Mouse (Mus musculus) intestine, embryonic 14.5 days (tissue): Measurements from ENCODE around the gene Nsun2. TPM values are rescaled to one million over a fixed set of nuclear protein-coding genes. Genes with fewer than 3 reads are reported as not detected.

Experiments
- ATAC-seq: fragments of 200-750 bp; cut with Nextera tagmentation; replicated peaks from 2 replicates; pipeline ENCODE4 v1.8.0; 2017; ENCODE audit warnings: low read depth, moderate number of reproducible peaks, moderate TSS enrichment, moderate library complexity; ENCODE audit not compliant: low FRiP score, low TSS enrichment
- DNase-seq: peaks from one replicate; pipeline ENCODE4 v3.0.0-alpha.2; 2018; ENCODE audit warnings: low spot score
- H3K27ac ChIP-seq: fragments of 300-500 bp; sonication (generic); 2 replicates; pipeline ENCODE4 v1.5.1; 2014; ENCODE audit warnings: low read depth, mild to moderate bottlenecking, control low read depth
- H3K27me3 ChIP-seq: fragments of 300-500 bp; sonication (generic); replicated peaks from 2 replicates; pipeline ENCODE4 v1.6.1; 2014; ENCODE audit warnings: low read length, control low read depth; ENCODE audit not compliant: control insufficient read depth, insufficient read depth
- H3K36me3 ChIP-seq: fragments of 300-500 bp; sonication (generic); 2 replicates; pipeline ENCODE4 v1.6.1; 2014; ENCODE audit warnings: low read length, control low read depth; ENCODE audit not compliant: control insufficient read depth, insufficient read depth
- H3K4me1 ChIP-seq: fragments of 300-500 bp; sonication (generic); replicated peaks from 2 replicates; pipeline ENCODE4 v1.6.1; 2014; ENCODE audit warnings: low read length, control low read depth, mixed read lengths; ENCODE audit not compliant: control insufficient read depth, insufficient read depth
- H3K4me2 ChIP-seq: fragments of 300-500 bp; sonication (generic); 2 replicates; pipeline ENCODE4 v1.6.1; 2014; ENCODE audit warnings: low read length
- H3K4me3 ChIP-seq: fragments of 300-500 bp; sonication (generic); 2 replicates; pipeline ENCODE4 v1.5.1; 2014; ENCODE audit warnings: low read depth, low read length, control low read depth, mixed read lengths
- H3K9ac ChIP-seq: fragments of 300-500 bp; sonication (generic); 2 replicates; pipeline ENCODE4 v1.6.1; 2014; ENCODE audit warnings: mild to moderate bottlenecking, low read length
- H3K9me3 ChIP-seq: fragments of 300-500 bp; sonication (generic); 2 replicates; pipeline ENCODE4 v1.6.1; 2016; ENCODE audit warnings: low read length, control low read depth; ENCODE audit not compliant: control insufficient read depth
- WGBS: fragments of 180-500 bp; shearing (Covaris S2); extraction: QIAGEN DNeasy Blood & Tissue Kit; methylation state at CpG from one replicate; pipeline ENCODE4 v1.1.7; 2014; 5-methylcytosine and 5-hydroxymethylcytosine counted together
- polyA plus RNA-seq: library from polyadenylated mRNA; unstranded; fragments of >200 nt; fragmentation: Nextera tagmentation; extraction: Ambion mirVana; gene quantifications from 2 replicates; pipeline ENCODE4 v1.2.1, GENCODE M21; 2014

The Nsun2 gene
- polyA plus RNA-seq, 1 experiment from 2014 or later, result 141 TPM

- Histone ChIP-seq H3K9ac (no peak overlapping the region), H3K9me3 (no peaks in the 10 kb centered on the region), H3K27ac (no peak overlapping the region), H3K4me3 (no peak overlapping the region), H3K4me1 (no peaks in the 10 kb centered on the region), H3K27me3 (no peaks in the 10 kb centered on the region), H3K4me2 (no peak overlapping the region), H3K36me3 (peaks cover 70% of the 10 kb centered on the region)
- ATAC-seq, result no peak
- WGBS, result 92% methylated on average over 5 of the region's 5 CpGs
- DNase-seq, result no peak
Measured at GRCm38 (mm10) chr13:69498276-69498675, 35.3 kb upstream of the Nsun2 start.

GRCm38 (mm10) chr13:69502157-69502750, 31.3 kb upstream of the Nsun2 start:
- no peak overlapping the region for H3K4me2 ChIP-seq
- DNase-seq (no peak), ATAC-seq (no peak)
- no peak overlapping the region for H3K4me3 ChIP-seq
- H3K9ac ChIP-seq, result no peak overlapping the region
- H3K36me3 ChIP-seq, result peaks cover 99% of the 10 kb centered on the region
- WGBS, result 87% methylated on average over 14 of the region's 14 CpGs
- H3K9me3 ChIP-seq, result no peaks in the 10 kb centered on the region
- no peaks in the 10 kb centered on the region for H3K4me1 ChIP-seq
- H3K27me3 ChIP-seq, result no peaks in the 10 kb centered on the region
- no peak overlapping the region for H3K27ac ChIP-seq

- H3K4me2 ChIP-seq, result no peak overlapping the region
- no peak overlapping the region for H3K4me3 ChIP-seq
- no peaks in the 10 kb centered on the region for H3K4me1 ChIP-seq
- DNase-seq, result no peak
- no peak overlapping the region for H3K9ac ChIP-seq
- no peak overlapping the region for H3K27ac ChIP-seq
- H3K36me3 ChIP-seq, result peaks cover 99% of the 10 kb centered on the region
- H3K9me3 ChIP-seq, result no peaks in the 10 kb centered on the region
- 77% methylated on average over 5 of the region's 5 CpGs for WGBS
- no peaks in the 10 kb centered on the region for H3K27me3 ChIP-seq
- peak; percentile 59 for ATAC-seq
Measured at GRCm38 (mm10) chr13:69502863-69503262, 30.7 kb upstream of the Nsun2 start.

- H3K36me3 ChIP-seq, result peaks cover 89% of the 10 kb centered on the region
Measured at GRCm38 (mm10) chr13:69506341-69507086, 27.0 kb upstream of the Nsun2 start.

GRCm38 (mm10) chr13:69507666-69508065, 25.9 kb upstream of the Nsun2 start:
- WGBS, result 92% methylated on average over 3 of the region's 3 CpGs
- H3K36me3 ChIP-seq, result peaks cover 89% of the 10 kb centered on the region

More at GRCm38 (mm10) chr13:69506341-69507086, 27.0 kb upstream of the Nsun2 start:
- Histone ChIP-seq H3K27me3 (no peaks in the 10 kb centered on the region), H3K4me2 (no peak overlapping the region), H3K27ac (no peak overlapping the region), H3K9ac (no peak overlapping the region), H3K4me1 (no peaks in the 10 kb centered on the region), H3K9me3 (no peaks in the 10 kb centered on the region), H3K4me3 (no peak overlapping the region)
- no peak for DNase-seq
- no peak for ATAC-seq
- WGBS, result 90% methylated on average over 12 of the region's 12 CpGs

GRCm38 (mm10) chr13:69509391-69510244, 23.9 kb upstream of the Nsun2 start:
- Histone ChIP-seq H3K4me1 (no peaks in the 10 kb centered on the region), H3K27ac (no peak overlapping the region), H3K9me3 (no peaks in the 10 kb centered on the region), H3K9ac (no peak overlapping the region), H3K4me3 (no peak overlapping the region), H3K36me3 (peaks cover 74% of the 10 kb centered on the region), H3K4me2 (no peak overlapping the region), H3K27me3 (no peaks in the 10 kb centered on the region)
- DNase-seq (no peak), ATAC-seq (peak; percentile 81)
- WGBS, result 61% methylated on average over 9 of the region's 9 CpGs

More at GRCm38 (mm10) chr13:69507666-69508065, 25.9 kb upstream of the Nsun2 start:
- Histone ChIP-seq H3K27me3 (no peaks in the 10 kb centered on the region), H3K9me3 (no peaks in the 10 kb centered on the region), H3K9ac (no peak overlapping the region), H3K27ac (no peak overlapping the region), H3K4me2 (no peak overlapping the region), H3K4me1 (no peaks in the 10 kb centered on the region), H3K4me3 (no peak overlapping the region)
- ATAC-seq (no peak), DNase-seq (no peak)

- H3K27me3 ChIP-seq, result no peaks in the 10 kb centered on the region
- no peak for DNase-seq
- H3K36me3 ChIP-seq, result peaks cover 34% of the 10 kb centered on the region
- H3K27ac ChIP-seq, result no peak overlapping the region
- H3K9me3 ChIP-seq, result no peaks in the 10 kb centered on the region
- no peak overlapping the region for H3K9ac ChIP-seq
- no peak overlapping the region for H3K4me3 ChIP-seq
- peaks cover 6% of the 10 kb centered on the region for H3K4me1 ChIP-seq
- 68% methylated on average over 3 of the region's 3 CpGs for WGBS
- no peak overlapping the region for H3K4me2 ChIP-seq
- ATAC-seq, result no peak
Measured at GRCm38 (mm10) chr13:69515091-69515490, 18.5 kb upstream of the Nsun2 start.

GRCm38 (mm10) chr13:69517445-69517844, 16.1 kb upstream of the Nsun2 start:
- Histone ChIP-seq H3K4me2 (no peak overlapping the region), H3K9ac (no peak overlapping the region), H3K27ac (no peak overlapping the region), H3K4me1 (peaks cover 6% of the 10 kb centered on the region), H3K27me3 (no peaks in the 10 kb centered on the region), H3K4me3 (no peak overlapping the region), H3K9me3 (no peaks in the 10 kb centered on the region), H3K36me3 (peaks cover 15% of the 10 kb centered on the region)
- ATAC-seq, result no peak; the same call in 1 of the 2 replicates
- 71% methylated on average over 6 of the region's 6 CpGs for WGBS
- no peak for DNase-seq
